Mouse (Mus musculus) thymus, postnatal 4 days (tissue): ENCODE results near the gene Nnat.

ENCODE experiments used
- DNase-seq: peaks from one replicate; pipeline ENCODE4 v3.0.0; 2021

Nnat gene

DNA sequence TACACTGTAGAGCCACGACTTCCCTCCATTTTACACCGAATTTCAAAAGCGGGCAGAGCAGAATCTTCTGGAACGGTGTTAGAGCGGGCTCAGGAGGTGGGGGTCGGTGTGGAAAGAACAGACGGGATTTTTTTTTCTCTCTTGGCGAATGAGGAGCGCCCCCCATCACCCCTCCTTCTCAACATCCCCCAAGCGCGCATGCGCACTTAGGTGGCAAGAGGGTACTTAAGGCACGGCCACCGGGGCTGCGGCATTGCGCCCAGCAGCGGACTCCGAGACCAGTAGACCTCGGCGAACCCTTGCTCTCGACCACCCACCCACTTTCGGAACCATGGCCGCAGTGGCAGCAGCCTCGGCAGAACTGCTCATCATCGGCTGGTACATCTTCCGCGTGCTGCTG is at the start of gene Nnat:
Gene Nnat (plus strand): TSS at position 221 of the 400 bp plus-strand sequence.
- DNase-seq, result peak; percentile 25

DNA sequence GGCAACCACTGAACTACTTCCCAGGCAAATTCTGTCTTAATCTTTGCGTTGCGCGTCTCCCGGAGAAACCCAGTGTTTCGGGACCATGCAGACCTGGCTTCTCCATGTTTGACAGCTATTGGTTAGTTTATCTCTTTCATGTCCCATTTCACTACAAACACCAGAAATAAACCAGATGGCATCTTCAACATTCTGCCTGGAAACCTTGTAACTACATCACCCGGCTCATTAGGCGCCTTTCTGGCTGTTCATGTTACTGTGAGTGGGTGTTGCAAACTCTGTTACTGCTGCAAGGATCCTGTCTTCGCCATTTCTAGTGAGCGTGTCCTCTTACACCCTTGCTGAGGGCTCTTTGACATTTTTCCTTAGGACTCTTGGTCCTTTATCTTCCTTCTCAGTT is 47.0 kb upstream of the Nnat start:
- no peak for DNase-seq

DNA sequence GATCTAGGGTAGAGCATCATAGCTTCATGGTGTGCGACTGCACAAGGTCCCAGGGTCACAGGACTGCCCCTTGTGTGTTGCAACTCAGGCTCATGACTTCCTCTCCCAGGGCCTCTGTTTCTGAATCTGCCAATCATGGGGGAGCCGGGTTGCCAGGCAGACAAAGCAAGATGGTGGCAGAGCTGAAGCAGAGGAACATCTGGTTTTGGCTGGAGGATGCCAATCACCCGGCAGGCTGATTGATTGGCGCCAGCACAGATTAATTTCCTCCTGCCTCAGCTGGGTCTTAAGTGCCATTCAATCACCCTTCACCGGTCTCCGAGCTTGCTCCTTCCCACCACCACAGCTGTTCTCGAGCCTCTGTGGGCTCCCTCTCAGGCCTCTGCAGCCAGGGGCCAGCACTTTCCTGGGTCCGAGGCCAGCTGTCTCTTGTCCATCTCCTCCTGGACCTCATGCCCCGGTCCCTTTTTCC is 46.1 kb upstream of the Nnat start:
- DNase-seq, result no peak

GRCm38 (mm10) chr2:157514353-157514752 is 45.5 kb upstream of the Nnat start:
- no peak for DNase-seq

DNA sequence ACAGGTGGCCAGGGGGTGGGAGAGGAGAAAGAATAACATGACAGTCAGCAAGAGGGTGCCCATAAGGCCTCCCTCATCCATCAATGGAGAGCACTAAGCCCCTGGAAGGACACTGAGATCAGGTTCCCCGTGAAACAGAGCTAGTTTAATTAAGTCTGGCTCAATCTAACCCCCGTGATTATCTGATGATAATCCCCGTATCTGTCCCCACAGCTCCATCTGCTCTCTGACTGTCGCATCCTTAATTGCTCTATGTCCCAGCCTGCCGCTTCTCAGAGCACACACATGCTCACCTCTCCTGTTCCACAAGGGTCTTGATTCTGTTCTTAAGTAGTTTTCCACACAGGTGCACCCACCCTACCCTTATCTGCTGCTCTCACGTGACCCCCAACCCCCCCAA is 42.4 kb upstream of the Nnat start:
- no peak for DNase-seq

DNA sequence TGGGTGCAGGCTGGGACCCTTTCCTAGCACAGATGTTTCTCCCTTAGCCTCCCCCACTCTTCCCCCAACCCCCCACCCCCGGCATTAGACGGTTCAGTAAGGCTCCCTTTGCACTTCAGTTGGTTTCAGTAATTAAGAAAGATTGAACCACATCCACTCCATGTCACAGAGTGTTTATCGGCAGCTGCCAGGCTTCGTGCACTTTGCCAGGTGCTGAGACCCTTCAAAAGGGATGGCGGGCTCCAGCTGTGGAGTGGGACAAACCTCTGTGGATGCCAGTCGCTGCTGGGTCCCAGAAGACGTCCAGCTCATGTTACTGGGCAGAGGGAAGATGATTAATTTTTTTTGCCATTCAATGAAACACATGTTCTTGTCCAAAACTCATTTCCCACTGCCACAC is 41.4 kb upstream of the Nnat start:
- no peak for DNase-seq

DNA sequence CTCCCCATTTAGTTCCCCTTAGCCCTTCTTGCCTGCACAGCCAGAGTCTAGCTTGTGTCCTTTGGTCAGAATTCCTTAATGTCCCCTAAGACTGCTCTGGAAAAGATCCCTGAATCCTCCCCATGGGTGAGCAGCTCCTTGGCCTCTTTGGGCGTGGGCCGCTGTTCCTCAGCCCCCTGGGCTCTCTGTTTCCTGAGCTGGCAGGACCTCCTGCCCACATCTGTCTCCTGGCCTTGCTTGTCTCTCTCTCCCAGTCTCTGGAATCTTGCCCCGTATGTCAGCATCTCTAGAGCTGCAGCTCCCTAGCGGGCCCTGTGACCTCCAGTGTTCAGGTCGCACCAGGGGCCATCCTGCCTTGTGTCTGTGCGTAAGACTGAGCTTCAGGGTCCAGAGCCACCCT is 40.4 kb upstream of the Nnat start:
- no peak for DNase-seq

GRCm38 (mm10) chr2:157520496-157520895 is 39.4 kb upstream of the Nnat start:
- no peak for DNase-seq

DNA sequence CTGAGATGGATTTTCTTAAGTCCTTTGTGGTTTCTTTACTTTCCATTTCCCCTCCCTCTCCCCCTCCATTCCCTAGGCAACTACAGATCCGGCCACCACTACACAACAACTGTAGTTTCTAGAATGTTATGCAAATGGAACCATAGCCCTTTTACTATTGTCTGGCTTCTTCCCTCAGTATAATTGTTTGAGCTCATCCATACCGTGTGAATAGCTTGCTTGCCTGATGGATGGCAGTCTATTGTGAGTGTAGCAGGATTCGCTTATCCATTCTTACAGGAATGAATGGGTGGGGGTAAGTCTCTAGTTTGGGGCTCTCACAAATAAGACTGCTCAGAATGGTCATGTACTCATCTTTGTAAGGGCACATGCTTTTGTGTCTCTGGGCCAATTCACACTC is 37.3 kb upstream of the Nnat start:
- DNase-seq, result no peak

DNA sequence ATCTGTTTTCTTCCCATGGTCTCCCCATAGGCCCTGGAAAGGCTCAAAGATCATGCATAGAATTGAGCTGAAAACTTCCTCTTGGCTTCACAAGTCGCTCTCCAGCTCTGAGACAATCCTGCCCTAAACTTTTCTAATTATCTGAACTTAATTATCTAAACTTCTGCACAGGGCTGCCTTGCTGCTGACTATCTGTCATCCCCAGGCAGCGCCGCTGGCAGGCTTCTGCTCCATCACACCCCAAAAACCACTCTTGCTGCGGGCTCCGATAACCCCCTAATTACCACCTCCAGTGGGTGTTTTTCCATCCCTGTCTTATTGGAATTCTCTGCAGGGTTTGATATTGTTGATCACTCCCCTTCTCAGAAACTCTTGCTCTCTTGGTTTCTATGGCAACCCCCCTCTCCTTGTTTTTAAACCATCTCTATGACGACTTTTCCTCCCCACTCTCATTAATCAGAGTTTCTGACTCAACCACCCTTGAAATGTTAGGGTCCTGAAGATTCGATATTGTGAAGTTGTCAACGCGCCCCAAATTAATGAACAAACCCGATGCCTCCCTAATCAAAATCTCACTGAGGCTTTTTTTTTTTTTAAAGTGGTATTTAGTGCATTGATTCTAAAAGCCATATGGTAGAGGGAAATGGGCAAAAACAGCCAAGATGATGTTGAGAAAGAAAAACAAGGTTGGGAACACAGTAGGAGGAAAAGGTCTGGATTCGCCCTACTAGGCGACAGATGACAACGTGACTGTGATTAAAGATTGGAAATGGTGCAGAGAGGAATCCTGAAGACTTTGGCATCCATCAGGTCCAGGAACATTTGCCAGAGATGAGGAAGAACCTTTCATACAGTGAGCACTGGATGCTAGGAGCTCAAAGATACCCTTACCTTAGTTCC is 29.6 kb upstream of the Nnat start:
- DNase-seq, result no peak

DNA sequence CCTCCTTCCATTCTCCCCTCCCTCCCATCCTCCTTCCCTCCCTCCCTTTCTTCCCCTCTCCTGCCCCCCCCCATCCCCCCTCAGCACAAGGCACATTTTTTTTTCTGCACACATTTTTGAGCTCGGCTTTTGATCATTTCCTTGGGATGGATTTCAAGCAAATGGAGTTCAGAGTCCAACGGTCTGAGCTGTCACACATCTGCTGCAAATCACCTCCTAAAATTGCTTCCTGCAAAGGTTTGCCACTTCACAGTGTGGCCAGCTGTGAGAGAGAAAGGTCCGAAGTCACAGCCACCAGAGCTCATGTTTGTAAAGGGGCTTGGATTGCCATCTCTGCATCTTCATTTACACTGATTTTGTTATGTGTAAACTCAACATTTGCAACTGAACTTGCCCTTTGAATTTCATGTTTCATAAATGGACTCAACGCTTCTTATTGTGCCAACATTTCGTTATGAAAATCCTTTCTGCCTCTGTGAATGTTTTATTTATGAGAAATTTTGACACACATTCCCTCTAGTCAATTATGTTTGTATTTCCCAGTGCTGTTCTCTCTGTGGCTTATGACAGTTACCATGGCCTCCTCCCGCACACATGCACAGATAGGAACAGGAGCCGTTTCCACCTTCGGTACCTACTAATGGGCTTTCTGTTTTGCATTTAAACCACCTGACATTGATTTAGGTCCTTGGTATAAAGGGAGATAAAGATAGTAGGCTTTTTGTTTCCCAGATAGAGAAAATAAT is 28.0 kb upstream of the Nnat start:
- DNase-seq, result no peak

DNA sequence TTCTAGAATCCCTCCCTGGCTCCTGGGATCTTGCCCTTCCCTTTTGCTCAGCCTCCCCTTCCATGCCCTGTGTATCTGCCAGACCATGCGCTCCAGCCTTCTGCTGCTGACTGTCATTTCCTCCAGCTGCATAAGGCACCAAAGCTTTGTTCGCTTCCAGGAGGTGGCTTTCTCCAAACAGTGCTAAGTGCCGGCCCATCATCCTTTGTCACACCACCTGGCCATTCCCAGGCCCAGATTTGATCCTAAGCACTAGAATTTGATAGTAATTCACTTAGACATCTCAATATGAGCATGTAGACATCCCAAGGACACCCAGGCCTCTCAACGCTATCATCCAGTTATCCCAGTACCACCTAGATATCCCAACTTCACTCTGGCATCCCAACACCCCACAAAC is 25.7 kb upstream of the Nnat start:
- no peak for DNase-seq

- no peak for DNase-seq
These were observed 23.3 kb upstream of the Nnat start for GRCm38 (mm10) chr2:157536476-157537081.

GRCm38 (mm10) chr2:157537118-157537517 is 22.8 kb upstream of the Nnat start:
- no peak for DNase-seq

DNA sequence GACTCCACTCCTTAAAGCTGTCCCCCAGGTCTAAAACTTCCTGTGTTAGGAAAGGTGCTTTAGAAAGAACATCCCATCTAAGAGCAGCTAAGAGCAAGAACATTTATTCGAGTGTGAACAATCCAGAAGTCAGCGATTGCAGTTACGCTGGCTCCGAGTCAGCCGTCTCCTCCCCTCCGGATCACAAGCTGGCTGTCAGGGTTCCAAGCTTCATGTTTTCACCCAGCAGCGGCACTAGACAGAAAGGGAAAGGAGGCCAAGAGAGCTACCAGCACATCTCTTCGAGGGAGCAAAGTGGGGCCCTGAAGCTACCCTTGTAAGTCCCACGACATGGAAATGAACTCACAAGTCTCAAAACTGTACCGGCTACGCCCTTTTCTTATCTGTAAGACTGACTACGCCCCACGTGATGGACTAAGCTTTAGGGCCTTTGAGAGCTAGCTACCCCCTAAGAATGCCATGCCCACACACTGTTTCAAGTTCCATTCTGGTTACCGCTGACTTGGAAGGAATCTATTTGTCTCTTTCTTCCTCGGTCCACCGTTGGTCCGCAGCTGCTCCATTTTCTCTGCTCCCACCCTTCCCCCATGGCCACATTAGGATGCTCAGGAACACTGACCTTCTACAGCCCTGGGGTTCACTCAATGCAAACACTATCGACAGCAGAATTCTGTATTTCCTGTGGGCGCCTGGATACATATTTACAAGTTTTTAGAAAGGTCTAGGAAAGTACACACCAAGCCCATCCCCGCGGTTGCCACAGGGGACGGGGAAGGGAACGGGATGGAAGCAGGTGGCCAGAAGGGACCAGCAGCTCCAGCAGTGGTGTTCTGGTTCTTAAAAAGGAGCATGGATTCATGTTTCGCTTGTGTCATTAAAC is 19.6 kb upstream of the Nnat start:
- DNase-seq, result no peak

DNA sequence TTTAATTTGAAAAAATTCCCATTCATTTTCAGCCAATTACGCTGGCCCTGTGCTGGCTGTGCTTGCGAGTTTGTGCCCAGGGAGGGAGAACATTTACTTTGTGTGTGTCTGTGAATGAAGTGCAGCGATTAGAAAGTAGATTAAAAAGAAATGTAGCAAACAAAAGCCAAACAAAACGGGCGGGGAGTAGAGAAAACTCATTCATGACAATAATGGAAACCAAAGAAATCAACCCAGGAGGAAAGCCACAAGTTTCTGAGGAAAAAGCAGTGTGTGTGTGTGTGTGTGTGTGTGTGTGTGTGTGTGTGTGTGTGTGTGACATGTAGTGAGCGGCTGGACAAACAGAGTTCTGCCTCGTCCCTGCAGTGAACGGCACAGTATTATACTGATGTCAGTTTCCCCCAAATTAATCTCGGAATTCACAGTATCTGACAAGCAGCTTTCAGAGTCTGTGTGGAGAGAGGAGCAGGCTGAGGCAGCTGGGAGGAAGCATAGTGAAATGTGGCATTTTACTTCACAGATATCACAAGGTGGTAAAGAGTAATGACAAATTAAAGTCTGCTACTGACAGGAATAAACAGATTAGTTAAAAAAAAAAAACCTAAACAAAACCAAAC is 18.8 kb upstream of the Nnat start:
- no peak for DNase-seq

GRCm38 (mm10) chr2:157541631-157542030 is 18.2 kb upstream of the Nnat start:
- no peak for DNase-seq

DNA sequence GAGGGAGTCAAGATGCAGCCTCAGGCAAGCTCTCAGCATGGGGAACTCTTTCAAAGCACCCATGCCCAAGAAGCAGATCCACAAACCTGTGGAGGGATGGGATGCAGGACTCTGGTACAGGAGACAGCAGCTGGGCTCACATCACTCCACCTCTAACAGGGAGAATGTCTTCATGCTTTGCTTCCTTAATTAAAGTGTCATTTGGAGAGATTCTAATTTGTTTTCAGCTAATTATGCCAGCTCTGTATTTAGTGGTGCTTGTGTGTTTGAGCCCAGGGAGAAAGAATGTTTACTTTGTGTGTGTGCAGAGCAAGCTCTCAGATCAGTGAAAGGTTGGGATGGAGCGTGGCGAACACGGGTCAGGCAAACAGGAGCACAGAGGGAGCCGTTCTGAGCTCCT is 17.5 kb upstream of the Nnat start:
- no peak for DNase-seq

DNA sequence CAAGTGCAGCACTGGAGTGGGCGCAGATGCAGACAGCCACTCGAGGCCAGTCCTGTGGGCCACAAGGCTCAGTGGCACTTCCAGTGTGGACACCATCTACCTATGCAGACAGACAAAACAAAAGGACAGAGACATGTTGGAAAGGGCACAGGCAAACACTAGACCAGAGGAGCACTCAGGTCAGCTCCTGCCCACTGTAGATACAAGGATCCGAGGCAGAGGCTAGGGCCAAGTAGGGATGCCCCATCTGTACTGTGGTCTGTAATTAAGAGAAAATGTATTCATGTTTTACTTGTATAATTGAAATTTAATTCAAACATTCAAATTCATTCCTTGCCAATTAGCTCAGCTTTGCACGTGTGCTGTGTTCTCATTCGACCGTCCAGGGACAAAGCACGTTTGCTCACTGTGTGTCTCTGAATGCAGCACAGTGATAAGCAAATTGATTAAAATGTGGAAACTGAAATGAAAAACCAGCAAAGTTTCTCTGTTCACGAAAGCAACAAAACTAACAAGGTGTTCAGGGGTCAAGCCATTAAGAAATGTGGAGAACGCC is 15.5 kb upstream of the Nnat start:
- DNase-seq, result no peak

- DNase-seq, result no peak
These were observed 13.2 kb upstream of the Nnat start for GRCm38 (mm10) chr2:157546686-157547085.

- no peak for DNase-seq
These were observed 9.6 kb upstream of the Nnat start for GRCm38 (mm10) chr2:157550292-157550691.
